Mouse (Mus musculus) embryonic fibroblast, embryonic 13.5 days (primary cell): ENCODE results near the gene Prima1.

Experiments
- CTCF ChIP-seq: IDR thresholded peaks from 2 replicates; pipeline ENCODE4 v1.5.1; 2011; ENCODE audit warnings: mild to moderate bottlenecking, control low read depth, low read length, moderate library complexity, borderline replicate concordance; ENCODE audit not compliant: insufficient read depth
- POLR2A ChIP-seq: IDR thresholded peaks from 2 replicates; pipeline ENCODE4 v1.6.1; 2011; ENCODE audit warnings: low read depth, mild to moderate bottlenecking, control low read depth, low read length, moderate library complexity

GRCm38 (mm10) chr12:103262017-103262865 is 20.3 kb upstream of the Prima1 start:
- TF ChIP-seq CTCF: no peak
- TF ChIP-seq POLR2A: no peak
